Mouse (Mus musculus): ENCODE data around the gene Kng1. TPM values are rescaled to one million over a fixed set of nuclear protein-coding genes. Genes with fewer than 3 reads are reported as not detected.
"Not testable (repeated sequence)": the region's sequence is repeated elsewhere in the genome, so short reads cannot be mapped to it uniquely, and the experiment has no call there.

Gene Kng1
- polyA plus RNA-seq, 1 experiment from 2014 or later = 0.94 TPM

DNA sequence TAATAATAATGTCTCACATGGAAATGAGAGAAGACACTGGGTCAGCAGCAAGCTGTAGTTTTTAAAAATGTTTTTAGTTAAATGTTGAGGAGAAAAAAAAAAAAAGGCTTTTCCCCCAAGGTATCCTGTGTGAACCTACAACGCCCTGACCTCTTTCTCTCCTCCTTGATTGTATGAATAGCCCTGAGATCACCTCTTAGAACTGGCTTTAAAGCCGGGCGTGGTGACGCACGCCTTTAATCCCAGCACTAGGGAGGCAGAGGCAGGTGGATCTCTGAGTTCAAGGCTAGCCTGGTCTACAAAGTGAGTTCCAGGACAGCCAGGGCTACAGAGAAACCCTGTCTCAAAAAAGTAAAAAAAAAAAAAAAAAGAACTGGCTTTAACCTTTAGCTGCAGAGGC lies 37.9 kb downstream of the Kng1 start:
- H3K9ac ChIP-seq; ATAC-seq (ENCODE audit: extremely low read depth, insufficient number of reproducible peaks, low FRiP score, low TSS enrichment); H3K36me3 ChIP-seq; H3K4me3 ChIP-seq; H3K9me3 ChIP-seq; H3K27ac ChIP-seq (replicated peaks); H3K4me2 ChIP-seq; H3K27me3 ChIP-seq (replicated peaks): not testable (repeated sequence)
- H3K4me1 ChIP-seq = peaks cover 11% of the 10 kb centered on the region
- 83% methylated on average over 5 of the region's 5 CpGs for WGBS

DNA sequence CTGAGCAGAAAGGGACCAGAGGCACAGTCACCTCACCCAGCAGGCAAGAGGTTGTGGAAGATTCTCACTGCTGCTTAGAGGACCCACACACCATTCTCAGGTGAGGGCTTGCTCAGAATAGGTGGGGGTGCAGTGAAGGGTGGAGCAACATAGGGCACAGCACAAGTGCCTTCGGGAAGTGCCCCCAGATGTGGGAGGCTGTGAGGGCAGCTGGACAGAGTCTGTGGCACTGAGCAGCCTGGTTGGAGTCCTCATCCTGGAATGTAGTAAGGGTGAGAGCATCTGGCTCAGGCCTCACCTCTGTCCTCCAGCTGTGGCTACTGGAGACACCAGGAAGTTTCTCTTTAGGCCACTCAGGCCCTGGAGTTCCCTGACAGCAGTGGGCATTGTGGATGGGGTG lies 39.2 kb downstream of the Kng1 start:
- not testable (repeated sequence) for H3K36me3 ChIP-seq; H3K9ac ChIP-seq; H3K9me3 ChIP-seq; H3K4me2 ChIP-seq; ATAC-seq (ENCODE audit: extremely low read depth, insufficient number of reproducible peaks, low FRiP score, low TSS enrichment); H3K27me3 ChIP-seq (replicated peaks); H3K4me3 ChIP-seq; H3K27ac ChIP-seq (replicated peaks)
- 70% methylated on average over 1 of the region's 1 CpGs for WGBS
- peaks cover 16% of the 10 kb centered on the region for H3K4me1 ChIP-seq

DNA sequence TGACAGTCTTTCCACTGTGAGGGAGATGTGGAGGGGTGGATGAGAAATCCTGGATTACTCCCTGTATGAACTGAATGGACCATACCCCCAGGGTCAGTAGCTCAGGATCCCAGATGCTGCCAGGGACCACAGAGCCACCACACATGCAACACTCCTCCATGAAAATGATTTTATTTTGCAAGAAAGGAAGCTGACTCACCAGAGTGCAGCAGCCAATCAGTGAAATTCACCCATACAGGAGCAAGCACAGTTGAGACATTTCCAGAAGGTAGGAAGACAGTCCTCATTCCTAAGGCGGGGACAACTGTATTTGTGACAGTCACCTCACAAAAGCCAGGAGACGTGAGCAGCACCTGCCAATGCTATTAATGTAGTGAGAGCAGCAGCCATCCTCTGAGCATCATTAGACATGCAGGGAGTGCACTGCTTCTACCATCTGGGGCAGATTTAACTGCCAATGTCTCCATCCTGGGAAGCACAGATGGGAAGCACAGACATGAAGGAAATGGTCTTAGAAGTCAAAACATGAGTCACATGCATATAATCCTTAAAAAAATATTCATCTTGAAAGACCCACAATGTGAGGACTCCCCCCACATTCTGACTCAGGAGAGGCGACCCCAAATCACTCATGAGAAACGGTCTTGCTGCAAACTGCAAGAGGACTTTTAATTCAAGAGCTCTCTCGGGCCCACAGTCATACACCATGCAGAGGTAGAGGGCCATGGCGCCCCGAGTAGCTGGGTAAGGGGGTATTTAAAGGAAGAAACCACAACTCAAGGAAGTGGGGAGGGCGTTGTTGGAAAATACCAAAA lies 39.8 kb downstream of the Kng1 start:
- not testable (repeated sequence) for ATAC-seq (ENCODE audit: extremely low read depth, insufficient number of reproducible peaks, low FRiP score, low TSS enrichment); H3K27ac ChIP-seq (replicated peaks); H3K4me3 ChIP-seq; H3K36me3 ChIP-seq; H3K4me2 ChIP-seq; H3K9me3 ChIP-seq; H3K9ac ChIP-seq; H3K27me3 ChIP-seq (replicated peaks)
- peaks cover 19% of the 10 kb centered on the region for H3K4me1 ChIP-seq
- WGBS = 83% methylated on average over 8 of the region's 8 CpGs

DNA sequence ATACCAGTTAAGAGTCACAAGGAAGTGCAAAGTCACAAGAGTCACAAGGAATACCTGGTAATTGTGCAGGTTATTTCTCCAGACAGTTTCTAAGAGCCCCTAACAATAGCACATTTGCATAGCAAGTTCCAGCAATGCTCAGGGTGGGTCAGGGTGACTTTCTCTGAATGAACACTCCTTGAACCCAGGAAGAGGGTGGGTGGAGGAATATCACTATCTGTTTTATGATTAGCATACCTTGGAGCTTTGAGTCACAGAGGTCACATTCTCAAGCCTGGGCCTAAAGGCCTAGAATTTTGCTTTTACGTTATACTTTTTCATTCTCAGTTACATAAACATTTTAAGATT lies 40.4 kb downstream of the Kng1 start:
- not testable (repeated sequence) for H3K27me3 ChIP-seq (replicated peaks); ATAC-seq (ENCODE audit: extremely low read depth, insufficient number of reproducible peaks, low FRiP score, low TSS enrichment)
- 91% methylated on average over 1 of the region's 1 CpGs for WGBS

DNA sequence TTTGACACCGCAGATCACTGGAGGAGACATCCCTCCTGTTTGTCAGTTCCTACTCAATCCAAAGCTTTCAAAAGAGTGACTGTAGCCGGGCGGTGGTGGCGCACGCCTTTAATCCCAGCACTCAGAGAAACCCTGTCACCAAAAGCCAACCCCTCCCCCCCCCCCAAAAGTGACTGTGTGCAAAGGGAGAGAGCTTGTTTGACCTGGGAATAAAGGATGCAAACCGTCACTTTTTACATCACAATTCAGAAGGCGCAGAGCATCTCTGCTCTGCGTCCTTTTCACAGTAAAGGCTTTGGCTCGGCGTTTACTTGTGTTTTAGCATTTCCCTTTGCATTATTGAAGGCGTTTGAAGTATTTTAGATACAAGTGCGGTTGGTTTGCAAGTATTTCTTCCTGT lies 42.0 kb downstream of the Kng1 start:
- peak overlapping the region; percentile 73 for H3K27ac ChIP-seq (replicated peaks)
- H3K9ac ChIP-seq = peak overlapping the region; percentile 77
- no peaks in the 10 kb centered on the region for H3K36me3 ChIP-seq
- peak overlapping the region; percentile 73 for H3K4me2 ChIP-seq
- 18% methylated on average over 12 of the region's 12 CpGs for WGBS
- no peaks in the 10 kb centered on the region for H3K27me3 ChIP-seq (replicated peaks)
- H3K4me3 ChIP-seq = peak overlapping the region; percentile 51
- no peaks in the 10 kb centered on the region for H3K9me3 ChIP-seq
- H3K4me1 ChIP-seq = peaks cover 21% of the 10 kb centered on the region
- no peak for ATAC-seq (ENCODE audit: extremely low read depth, insufficient number of reproducible peaks, low FRiP score, low TSS enrichment)

More for the DNA sequence above, 40.4 kb downstream of the Kng1 start:
- H3K4me3 ChIP-seq; H3K9ac ChIP-seq; H3K9me3 ChIP-seq; H3K4me2 ChIP-seq; H3K27ac ChIP-seq (replicated peaks); H3K36me3 ChIP-seq: not testable (repeated sequence)
- H3K4me1 ChIP-seq = peaks cover 21% of the 10 kb centered on the region

DNA sequence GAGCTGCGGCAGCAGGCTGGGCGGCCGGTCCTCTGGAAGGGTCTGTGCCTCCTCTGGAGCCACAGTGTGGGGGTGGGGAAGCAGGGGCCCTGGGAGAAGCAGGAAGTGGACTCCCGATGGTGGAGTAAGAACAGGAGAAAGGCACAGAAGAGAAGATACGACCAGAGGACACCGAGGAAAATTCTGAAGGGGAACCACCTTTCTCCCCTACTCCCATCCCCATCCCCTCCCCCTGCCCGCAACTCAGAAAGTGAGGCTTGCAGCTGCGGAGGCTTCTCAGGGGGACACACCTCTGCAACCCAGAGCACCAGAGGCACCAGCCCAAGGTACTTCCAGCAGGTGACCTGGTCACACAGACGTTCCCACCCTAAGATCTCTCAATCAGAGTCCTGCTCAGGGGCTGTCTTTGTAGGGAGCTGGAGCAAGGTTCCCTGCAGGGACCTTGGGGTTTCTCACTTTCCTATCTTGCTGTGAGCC lies 42.5 kb downstream of the Kng1 start:
- peak overlapping the region; percentile 73 for H3K4me2 ChIP-seq
- no peak for ATAC-seq (ENCODE audit: extremely low read depth, insufficient number of reproducible peaks, low FRiP score, low TSS enrichment)
- no peaks in the 10 kb centered on the region for H3K27me3 ChIP-seq (replicated peaks)
- WGBS = 3% methylated on average over 9 of the region's 9 CpGs
- H3K9ac ChIP-seq = peak overlapping the region; percentile 77
- peaks cover 21% of the 10 kb centered on the region for H3K4me1 ChIP-seq
- peak overlapping the region; percentile 51 for H3K4me3 ChIP-seq
- H3K27ac ChIP-seq (replicated peaks) = peak overlapping the region; percentile 73
- H3K9me3 ChIP-seq = no peaks in the 10 kb centered on the region
- no peaks in the 10 kb centered on the region for H3K36me3 ChIP-seq

DNA sequence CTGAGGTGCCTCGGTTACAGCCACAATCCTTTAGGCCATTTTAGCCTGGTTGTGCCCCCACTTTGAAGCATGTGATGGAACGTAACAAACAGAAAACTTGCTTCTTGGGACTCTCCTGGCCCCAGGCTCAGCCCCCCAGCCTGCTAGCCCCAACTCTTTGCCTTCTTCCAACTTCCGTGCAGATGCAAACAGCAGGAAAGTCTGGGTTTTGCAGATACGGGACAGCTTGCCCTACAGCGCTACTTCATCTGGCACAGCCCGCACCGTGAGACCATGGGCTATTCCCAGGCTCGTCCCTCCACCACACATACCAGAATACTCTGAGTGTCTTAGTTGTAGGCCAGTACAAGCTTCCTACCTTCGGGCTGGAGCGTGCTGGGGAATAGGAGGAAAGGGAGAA lies 42.9 kb downstream of the Kng1 start:
- no peak for ATAC-seq (ENCODE audit: extremely low read depth, insufficient number of reproducible peaks, low FRiP score, low TSS enrichment)
- Histone ChIP-seq H3K27ac (replicated peaks) (peak overlapping the region; percentile 73), H3K9me3 (no peaks in the 10 kb centered on the region), H3K4me1 (peaks cover 25% of the 10 kb centered on the region), H3K36me3 (no peaks in the 10 kb centered on the region), H3K9ac (peak overlapping the region; percentile 77), H3K4me3 (peak overlapping the region; percentile 51), H3K27me3 (replicated peaks) (no peaks in the 10 kb centered on the region), H3K4me2 (peak overlapping the region; percentile 73)
- 8% methylated on average over 10 of the region's 10 CpGs for WGBS

DNA sequence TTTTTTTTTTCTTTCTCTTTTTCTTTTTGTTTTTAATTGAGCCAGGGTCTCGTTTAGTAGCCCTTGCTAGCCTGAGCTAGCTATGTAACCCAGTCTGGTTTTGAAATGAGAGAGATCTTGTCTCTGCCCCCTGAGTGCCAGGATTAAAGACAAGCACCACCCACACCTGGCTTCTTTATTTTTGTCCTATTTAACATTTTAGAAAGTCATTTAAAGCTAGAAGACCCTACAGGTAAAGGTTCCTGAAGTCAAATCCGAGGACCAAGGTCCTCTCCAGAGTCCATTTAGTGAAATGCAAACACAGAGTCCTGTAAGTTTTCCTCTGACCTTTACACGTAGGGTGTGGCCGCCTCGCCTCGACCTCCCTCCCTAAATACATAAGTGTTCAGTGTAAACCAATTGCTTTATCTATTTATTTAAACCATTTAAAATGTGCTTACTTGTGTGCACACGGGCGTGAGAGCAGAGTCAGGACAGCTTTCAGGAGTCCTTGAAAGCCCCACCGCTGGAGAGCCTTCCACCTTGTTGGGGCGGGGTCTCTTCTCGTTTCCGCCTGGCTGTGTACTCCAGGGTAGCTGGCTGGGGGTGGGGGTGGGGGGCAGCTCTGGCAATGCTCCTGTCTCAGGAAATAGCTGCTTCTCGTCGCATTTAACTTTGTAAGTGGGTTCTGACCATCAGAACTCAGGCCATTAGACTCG lies 44.8 kb downstream of the Kng1 start:
- 10% methylated on average over 15 of the region's 15 CpGs for WGBS
- Histone ChIP-seq H3K36me3 (no peaks in the 10 kb centered on the region), H3K4me1 (peaks cover 30% of the 10 kb centered on the region)

DNA sequence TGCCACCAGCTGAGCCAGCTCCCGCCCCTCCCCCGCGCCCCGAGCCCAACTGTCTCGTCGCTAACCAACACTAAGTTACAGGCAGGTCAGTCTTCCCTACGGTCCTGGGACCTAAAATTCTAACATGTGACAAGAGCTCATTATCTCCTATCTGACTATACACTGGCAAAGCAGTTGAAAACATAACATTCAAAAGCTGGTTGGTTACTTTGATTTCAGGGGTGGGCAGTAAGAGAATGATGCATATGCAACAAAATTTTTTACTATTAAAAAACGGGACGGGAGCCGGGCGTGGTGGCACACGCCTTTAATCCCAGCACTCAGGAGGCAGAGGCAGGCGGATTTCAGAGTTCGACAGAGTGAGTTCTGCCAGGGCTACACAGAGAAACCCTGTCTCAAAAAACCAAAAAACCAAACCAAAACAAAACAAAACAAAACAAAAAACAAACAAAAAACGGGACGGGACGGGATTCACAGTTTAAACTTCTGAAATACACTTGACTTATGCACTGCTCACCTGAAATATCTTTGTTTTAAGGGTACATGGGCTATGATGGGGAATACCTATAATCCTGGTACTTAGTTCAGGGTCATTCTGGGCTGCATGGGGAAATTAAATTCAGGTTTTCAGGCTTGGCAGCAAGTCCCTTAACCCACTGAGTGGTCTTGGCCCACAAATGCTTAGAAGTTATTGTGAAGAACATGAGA lies 45.5 kb downstream of the Kng1 start:
- Histone ChIP-seq H3K27ac (replicated peaks) (peak overlapping the region; percentile 56), H3K4me1 (peaks cover 30% of the 10 kb centered on the region), H3K9ac (peak overlapping the region; percentile 80), H3K27me3 (replicated peaks) (no peaks in the 10 kb centered on the region), H3K4me2 (peak overlapping the region; percentile 71), H3K4me3 (peak overlapping the region; percentile 54), H3K9me3 (no peaks in the 10 kb centered on the region), H3K36me3 (no peaks in the 10 kb centered on the region)
- no peak for ATAC-seq (ENCODE audit: extremely low read depth, insufficient number of reproducible peaks, low FRiP score, low TSS enrichment)
- WGBS = 27% methylated on average over 17 of the region's 17 CpGs

More for the DNA sequence above, 44.8 kb downstream of the Kng1 start:
- ATAC-seq (ENCODE audit: extremely low read depth, insufficient number of reproducible peaks, low FRiP score, low TSS enrichment) = no peak
- Histone ChIP-seq H3K4me2 (peak overlapping the region; percentile 71), H3K4me3 (peak overlapping the region; percentile 54), H3K27me3 (replicated peaks) (no peaks in the 10 kb centered on the region), H3K9ac (peak overlapping the region; percentile 80), H3K9me3 (no peaks in the 10 kb centered on the region), H3K27ac (replicated peaks) (peak overlapping the region; percentile 56)

DNA sequence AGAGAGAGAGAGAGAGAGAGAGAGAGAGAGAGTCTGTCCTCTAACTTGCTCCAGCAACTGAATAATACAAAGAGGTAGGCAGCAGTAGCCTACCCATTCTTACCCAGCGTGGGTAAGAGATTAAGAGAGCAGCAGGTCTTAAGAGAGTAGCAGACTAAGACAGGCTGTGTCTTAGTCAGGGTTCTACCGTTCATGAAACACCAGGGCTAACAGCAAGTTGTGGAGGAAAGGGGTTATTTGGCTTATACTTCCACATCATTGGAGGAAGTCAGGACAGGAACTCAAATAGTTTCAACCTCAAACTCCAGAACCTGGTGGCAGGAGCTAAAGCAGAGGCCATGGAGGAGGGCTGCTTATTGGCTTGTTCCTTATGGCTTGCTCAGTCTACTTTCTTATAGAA lies 46.2 kb downstream of the Kng1 start:
- Histone ChIP-seq H3K4me3 (no peak overlapping the region), H3K27me3 (replicated peaks) (no peaks in the 10 kb centered on the region), H3K9ac (no peak overlapping the region), H3K4me2 (no peak overlapping the region), H3K4me1 (peaks cover 30% of the 10 kb centered on the region), H3K27ac (replicated peaks) (no peak overlapping the region), H3K9me3 (no peaks in the 10 kb centered on the region), H3K36me3 (peaks cover 5% of the 10 kb centered on the region)
- ATAC-seq (ENCODE audit: extremely low read depth, insufficient number of reproducible peaks, low FRiP score, low TSS enrichment) = no peak
- 77% methylated on average over 2 of the region's 2 CpGs for WGBS

DNA sequence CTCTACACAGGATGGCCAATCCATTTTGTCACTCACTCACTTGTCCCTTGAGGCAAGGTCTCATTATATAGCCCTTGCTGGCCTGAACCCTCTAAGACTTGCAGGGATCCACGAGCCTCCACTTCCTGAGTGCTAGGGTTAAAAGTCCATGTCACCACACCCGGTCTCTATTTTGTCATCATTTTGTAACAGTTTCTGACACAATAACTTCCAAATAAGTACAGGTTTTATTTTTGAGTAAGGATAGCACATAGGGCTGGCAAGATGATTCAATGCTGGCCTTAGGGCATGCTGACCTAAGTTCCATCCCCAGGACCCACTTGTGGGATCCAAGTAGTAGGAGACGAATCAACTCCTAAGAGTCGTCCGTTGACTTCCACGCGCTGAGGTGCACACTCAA lies 48.5 kb downstream of the Kng1 start:
- H3K27ac ChIP-seq (replicated peaks) = no peak overlapping the region
- no peaks in the 10 kb centered on the region for H3K9me3 ChIP-seq
- H3K4me3 ChIP-seq = no peak overlapping the region
- peaks cover 28% of the 10 kb centered on the region for H3K36me3 ChIP-seq
- no peak overlapping the region for H3K4me2 ChIP-seq
- H3K27me3 ChIP-seq (replicated peaks) = no peaks in the 10 kb centered on the region
- WGBS = 70% methylated on average over 7 of the region's 7 CpGs
- H3K9ac ChIP-seq = no peak overlapping the region
- peaks cover 37% of the 10 kb centered on the region for H3K4me1 ChIP-seq
- no peak for ATAC-seq (ENCODE audit: extremely low read depth, insufficient number of reproducible peaks, low FRiP score, low TSS enrichment)

Measured in heart, embryonic 13.5 days (tissue).